Mouse (Mus musculus): ENCODE data around the gene Sh3bp2. TPM values are rescaled to one million over a fixed set of nuclear protein-coding genes. Genes with fewer than 3 reads are reported as not detected.

The Sh3bp2 gene
- polyA plus RNA-seq, 1 experiment from 2014 or later, result 18.8 TPM

- 74% methylated on average over 5 of the region's 5 CpGs for WGBS
- no peak overlapping the region for H3K27ac ChIP-seq (ENCODE audit: low read depth, low read length)
- no peaks in the 10 kb centered on the region for H3K36me3 ChIP-seq (ENCODE audit: control insufficient read depth, insufficient read depth, low read length)
- H3K4me1 ChIP-seq (ENCODE audit: control insufficient read depth, insufficient read depth, low read length), result no peaks in the 10 kb centered on the region
- no peak overlapping the region for H3K4me2 ChIP-seq (ENCODE audit: low read length)
- no peak for ATAC-seq
- H3K4me3 ChIP-seq (ENCODE audit: low read depth, low read length), result no peak overlapping the region
- H3K27me3 ChIP-seq (replicated peaks; ENCODE audit: control insufficient read depth, insufficient read depth, low read length), result no peaks in the 10 kb centered on the region
- H3K9ac ChIP-seq (ENCODE audit: low read length), result no peak overlapping the region
- no peak for DNase-seq (ENCODE audit: low spot score)
- H3K9me3 ChIP-seq (replicated peaks; ENCODE audit: control insufficient read depth, low read length), result no peaks in the 10 kb centered on the region
Observed at GRCm38 (mm10) chr5:34533066-34533465, 7.4 kb downstream of the Sh3bp2 start.

GRCm38 (mm10) chr5:34533820-34534219 lies 8.2 kb downstream of the Sh3bp2 start:
- no peaks in the 10 kb centered on the region for H3K36me3 ChIP-seq (ENCODE audit: control insufficient read depth, insufficient read depth, low read length)
- no peak overlapping the region for H3K4me2 ChIP-seq (ENCODE audit: low read length)
- H3K27ac ChIP-seq (ENCODE audit: low read depth, low read length), result no peak overlapping the region
- no peak overlapping the region for H3K4me3 ChIP-seq (ENCODE audit: low read depth, low read length)
- WGBS, result 79% methylated on average over 3 of the region's 3 CpGs
- DNase-seq (ENCODE audit: low spot score) (no peak), ATAC-seq (no peak)
- no peaks in the 10 kb centered on the region for H3K9me3 ChIP-seq (replicated peaks; ENCODE audit: control insufficient read depth, low read length)
- no peaks in the 10 kb centered on the region for H3K4me1 ChIP-seq (ENCODE audit: control insufficient read depth, insufficient read depth, low read length)
- no peak overlapping the region for H3K9ac ChIP-seq (ENCODE audit: low read length)
- no peaks in the 10 kb centered on the region for H3K27me3 ChIP-seq (replicated peaks; ENCODE audit: control insufficient read depth, insufficient read depth, low read length)

- no peak for DNase-seq (ENCODE audit: low spot score)
- no peak for ATAC-seq
- H3K27me3 ChIP-seq (replicated peaks; ENCODE audit: control insufficient read depth, insufficient read depth, low read length), result no peaks in the 10 kb centered on the region
Observed at GRCm38 (mm10) chr5:34534776-34535581, 9.3 kb downstream of the Sh3bp2 start.

GRCm38 (mm10) chr5:34535831-34536230 lies 10.2 kb downstream of the Sh3bp2 start:
- H3K27ac ChIP-seq (ENCODE audit: low read depth, low read length), result no peak overlapping the region
- WGBS, result 81% methylated on average over 7 of the region's 7 CpGs
- H3K36me3 ChIP-seq (ENCODE audit: control insufficient read depth, insufficient read depth, low read length), result no peaks in the 10 kb centered on the region
- H3K4me2 ChIP-seq (ENCODE audit: low read length), result no peak overlapping the region
- no peaks in the 10 kb centered on the region for H3K9me3 ChIP-seq (replicated peaks; ENCODE audit: control insufficient read depth, low read length)
- H3K4me3 ChIP-seq (ENCODE audit: low read depth, low read length), result no peak overlapping the region
- H3K4me1 ChIP-seq (ENCODE audit: control insufficient read depth, insufficient read depth, low read length), result no peaks in the 10 kb centered on the region
- H3K9ac ChIP-seq (ENCODE audit: low read length), result no peak overlapping the region
- ATAC-seq, result no peak
- no peaks in the 10 kb centered on the region for H3K27me3 ChIP-seq (replicated peaks; ENCODE audit: control insufficient read depth, insufficient read depth, low read length)
- no peak for DNase-seq (ENCODE audit: low spot score)

More at GRCm38 (mm10) chr5:34534776-34535581, 9.3 kb downstream of the Sh3bp2 start:
- 86% methylated on average over 5 of the region's 5 CpGs for WGBS
- Histone ChIP-seq H3K36me3 (ENCODE audit: control insufficient read depth, insufficient read depth, low read length) (no peaks in the 10 kb centered on the region), H3K4me1 (ENCODE audit: control insufficient read depth, insufficient read depth, low read length) (no peaks in the 10 kb centered on the region), H3K9me3 (replicated peaks; ENCODE audit: control insufficient read depth, low read length) (no peaks in the 10 kb centered on the region), H3K4me3 (ENCODE audit: low read depth, low read length) (no peak overlapping the region), H3K27ac (ENCODE audit: low read depth, low read length) (no peak overlapping the region), H3K9ac (ENCODE audit: low read length) (no peak overlapping the region), H3K4me2 (ENCODE audit: low read length) (no peak overlapping the region)

GRCm38 (mm10) chr5:34538079-34538478 lies 12.4 kb downstream of the Sh3bp2 start:
- Histone ChIP-seq H3K9me3 (replicated peaks; ENCODE audit: control insufficient read depth, low read length) (no peaks in the 10 kb centered on the region), H3K9ac (ENCODE audit: low read length) (no peak overlapping the region), H3K27ac (ENCODE audit: low read depth, low read length) (no peak overlapping the region), H3K4me3 (ENCODE audit: low read depth, low read length) (no peak overlapping the region), H3K36me3 (ENCODE audit: control insufficient read depth, insufficient read depth, low read length) (no peaks in the 10 kb centered on the region), H3K4me2 (ENCODE audit: low read length) (no peak overlapping the region), H3K4me1 (ENCODE audit: control insufficient read depth, insufficient read depth, low read length) (no peaks in the 10 kb centered on the region), H3K27me3 (replicated peaks; ENCODE audit: control insufficient read depth, insufficient read depth, low read length) (no peaks in the 10 kb centered on the region)
- 78% methylated on average over 7 of the region's 7 CpGs for WGBS
- DNase-seq (ENCODE audit: low spot score) (no peak), ATAC-seq (no peak)

GRCm38 (mm10) chr5:34538527-34538926 lies 12.9 kb downstream of the Sh3bp2 start:
- no peak overlapping the region for H3K9ac ChIP-seq (ENCODE audit: low read length)
- H3K27ac ChIP-seq (ENCODE audit: low read depth, low read length), result no peak overlapping the region
- no peak overlapping the region for H3K4me2 ChIP-seq (ENCODE audit: low read length)
- no peaks in the 10 kb centered on the region for H3K36me3 ChIP-seq (ENCODE audit: control insufficient read depth, insufficient read depth, low read length)
- no peaks in the 10 kb centered on the region for H3K9me3 ChIP-seq (replicated peaks; ENCODE audit: control insufficient read depth, low read length)
- DNase-seq (ENCODE audit: low spot score), result no peak
- H3K4me3 ChIP-seq (ENCODE audit: low read depth, low read length), result no peak overlapping the region
- H3K27me3 ChIP-seq (replicated peaks; ENCODE audit: control insufficient read depth, insufficient read depth, low read length), result no peaks in the 10 kb centered on the region
- 37% methylated on average over 5 of the region's 5 CpGs for WGBS
- no peaks in the 10 kb centered on the region for H3K4me1 ChIP-seq (ENCODE audit: control insufficient read depth, insufficient read depth, low read length)
- no peak for ATAC-seq

- Histone ChIP-seq H3K27ac (ENCODE audit: low read depth, low read length) (no peak overlapping the region), H3K4me3 (ENCODE audit: low read depth, low read length) (no peak overlapping the region), H3K9me3 (replicated peaks; ENCODE audit: control insufficient read depth, low read length) (no peaks in the 10 kb centered on the region), H3K4me1 (ENCODE audit: control insufficient read depth, insufficient read depth, low read length) (no peaks in the 10 kb centered on the region), H3K27me3 (replicated peaks; ENCODE audit: control insufficient read depth, insufficient read depth, low read length) (no peaks in the 10 kb centered on the region), H3K9ac (ENCODE audit: low read length) (no peak overlapping the region), H3K4me2 (ENCODE audit: low read length) (no peak overlapping the region), H3K36me3 (ENCODE audit: control insufficient read depth, insufficient read depth, low read length) (no peaks in the 10 kb centered on the region)
- DNase-seq (ENCODE audit: low spot score), result no peak
- ATAC-seq, result no peak
- 94% methylated on average over 2 of the region's 2 CpGs for WGBS
Observed at GRCm38 (mm10) chr5:34539121-34539520, 13.5 kb downstream of the Sh3bp2 start.

- Histone ChIP-seq H3K27me3 (replicated peaks; ENCODE audit: control insufficient read depth, insufficient read depth, low read length) (no peaks in the 10 kb centered on the region), H3K4me3 (ENCODE audit: low read depth, low read length) (no peak overlapping the region), H3K4me2 (ENCODE audit: low read length) (no peak overlapping the region), H3K9me3 (replicated peaks; ENCODE audit: control insufficient read depth, low read length) (no peaks in the 10 kb centered on the region), H3K9ac (ENCODE audit: low read length) (no peak overlapping the region), H3K36me3 (ENCODE audit: control insufficient read depth, insufficient read depth, low read length) (no peaks in the 10 kb centered on the region), H3K27ac (ENCODE audit: low read depth, low read length) (no peak overlapping the region), H3K4me1 (ENCODE audit: control insufficient read depth, insufficient read depth, low read length) (no peaks in the 10 kb centered on the region)
- DNase-seq (ENCODE audit: low spot score) (no peak), ATAC-seq (no peak)
- WGBS, result 70% methylated on average over 1 of the region's 1 CpGs
Observed at GRCm38 (mm10) chr5:34542166-34542565, 16.5 kb downstream of the Sh3bp2 start.

GRCm38 (mm10) chr5:34543114-34543513 lies 17.5 kb downstream of the Sh3bp2 start:
- ATAC-seq (no peak), DNase-seq (ENCODE audit: low spot score) (no peak)
- Histone ChIP-seq H3K4me1 (ENCODE audit: control insufficient read depth, insufficient read depth, low read length) (no peaks in the 10 kb centered on the region), H3K4me2 (ENCODE audit: low read length) (no peak overlapping the region), H3K9me3 (replicated peaks; ENCODE audit: control insufficient read depth, low read length) (no peaks in the 10 kb centered on the region), H3K9ac (ENCODE audit: low read length) (no peak overlapping the region), H3K4me3 (ENCODE audit: low read depth, low read length) (no peak overlapping the region), H3K27me3 (replicated peaks; ENCODE audit: control insufficient read depth, insufficient read depth, low read length) (no peaks in the 10 kb centered on the region), H3K27ac (ENCODE audit: low read depth, low read length) (no peak overlapping the region), H3K36me3 (ENCODE audit: control insufficient read depth, insufficient read depth, low read length) (no peaks in the 10 kb centered on the region)
- 62% methylated on average over 4 of the region's 4 CpGs for WGBS

All from forebrain, embryonic 14.5 days (tissue).